In genomic region chr1:190284138-190284537, GRCm38 (mm10) we compare ENCODE assay signal across 23 mouse cellular contexts.
A peak's percentile ranks its signal among the peaks of the same experiment; 100 is the strongest.
DNase-seq lines count a peak whose midpoint lies in the region; ATAC-seq and TF ChIP-seq lines count a peak whose summit lies in the region.
"Had no signal": no experiment of that assay in that cellular context is flagged by ENCODE, and none has a peak within 500 bp of the region (broad histone marks: within the 10 kb centered on the region; RNA-seq: fewer than 3 reads in every experiment).

No protein-coding gene starts in this region.

- WGBS in lung, embryonic 14.5 days = 47% methylated on average over 9 of the region's 9 CpGs

- ATAC-seq in lung, embryonic 14.5 days (ENCODE audit: insufficient read depth) = no peak
- ATAC-seq: forebrain, embryonic 15.5 days; hindbrain, embryonic 16.5 days; intestine, embryonic 15.5 days; Patski had no signal

- H3K36me3 ChIP-seq in lung, embryonic 14.5 days (ENCODE audit: insufficient read depth) = no peaks in the 10 kb centered on the region
- H3K36me3 ChIP-seq: forebrain, embryonic 12.5 days; forebrain, embryonic 15.5 days; G1E; hindbrain, embryonic 10.5 days; hindbrain, embryonic 13.5 days; intestine, embryonic 15.5 days had no signal

- 0 out of 2 replicates have a peak, but pooled peaks cover 4% of the 10 kb centered on the region for H3K27me3 ChIP-seq in lung, embryonic 14.5 days (ENCODE audit: insufficient read depth, low read length)
- H3K27me3 ChIP-seq: hindbrain, embryonic 13.5 days; intestine, embryonic 15.5 days had no signal

- H3K4me1 ChIP-seq in lung, embryonic 14.5 days (ENCODE audit: insufficient read depth) = no peaks in the 10 kb centered on the region
- H3K4me1 ChIP-seq: forebrain, embryonic 12.5 days; forebrain, embryonic 15.5 days; intestine, embryonic 15.5 days had no signal

- no peaks in the 10 kb centered on the region for H3K9me3 ChIP-seq in lung, embryonic 14.5 days (ENCODE audit: low read depth, low read length)
- H3K9me3 ChIP-seq: forebrain, embryonic 12.5 days; forebrain, embryonic 15.5 days; hindbrain, embryonic 10.5 days; hindbrain, embryonic 13.5 days; intestine, embryonic 15.5 days had no signal

- no peak overlapping the region for H3K4me2 ChIP-seq in lung, embryonic 14.5 days
- H3K4me2 ChIP-seq: forebrain, embryonic 12.5 days; forebrain, embryonic 15.5 days; heart, embryonic 11.5 days; hindbrain, embryonic 13.5 days; intestine, embryonic 15.5 days had no signal

- TF ChIP-seq CTCF in lung, embryonic 14.5 days (IDR thresholded peaks at IDR 0.05; ENCODE audit: low read depth) = no peak

- no peak overlapping the region for H3K9ac ChIP-seq in lung, embryonic 14.5 days
- H3K9ac ChIP-seq: forebrain, embryonic 12.5 days; forebrain, embryonic 15.5 days; hindbrain, embryonic 13.5 days; intestine, embryonic 15.5 days had no signal

- no peak overlapping the region for H3K27ac ChIP-seq in lung, embryonic 14.5 days (ENCODE audit: low read depth)
- H3K27ac ChIP-seq: forebrain, embryonic 12.5 days; forebrain, embryonic 15.5 days; hindbrain, embryonic 10.5 days; hindbrain, embryonic 13.5 days; intestine, embryonic 15.5 days had no signal

- no peak overlapping the region for H3K4me3 ChIP-seq in lung, embryonic 14.5 days (ENCODE audit: low read depth, low read length)
- H3K4me3 ChIP-seq: forebrain, embryonic 12.5 days; forebrain, embryonic 15.5 days; hindbrain, embryonic 10.5 days; hindbrain, embryonic 13.5 days; intestine, embryonic 15.5 days had no signal

- DNase-seq in embryo, embryonic 11 days = peak; percentile 15
- no peak for DNase-seq in embryo, embryonic 9.5 days (ENCODE audit: extremely low spot score)
- peak; percentile 66 for DNase-seq in heart, adult 11 months
- DNase-seq in heart, postnatal 4 days = no peak
- peak; percentile 28 for DNase-seq in lung, embryonic 14.5 days
- DNase-seq in lung, postnatal 14 days = no peak
- DNase-seq in testis, postnatal 10 days (ENCODE audit: low spot score) = peak; percentile 33
- DNase-seq in testis, postnatal 14 days (ENCODE audit: low spot score) = no peak
- DNase-seq: adrenal gland, postnatal 10 days; adrenal gland, postnatal 36 days; B cell, adult 2 months; cerebellum, adult 18-20 months; cerebellum, adult 9-10 months; gastrocnemius, postnatal 10 days had no signal

Comparison
In these comparisons a context has a peak if more than half of its experiments do, and no peak if none do; other contexts are left out.
1. DNase-seq: peak in embryo, embryonic 11 days (single experiment), heart, adult 11 months (single experiment), lung, embryonic 14.5 days (single experiment) and testis, postnatal 10 days (single experiment); none in embryo, embryonic 9.5 days (single experiment), heart, postnatal 4 days (single experiment), lung, postnatal 14 days (single experiment) and testis, postnatal 14 days (single experiment).